Mouse (Mus musculus): Measurements from ENCODE around the gene Steap2. TPM values are rescaled to one million over a fixed set of nuclear protein-coding genes. Genes with fewer than 3 reads are reported as not detected.
"Not testable (repeated sequence)": the region's sequence is repeated elsewhere in the genome, so short reads cannot be mapped to it uniquely, and the experiment has no call there.

Gene Steap2
- polyA plus RNA-seq, 1 experiment from 2014 or later, result 4.6 TPM

GRCm38 (mm10) chr5:5693541-5693955, 830 bp downstream of the Steap2 start:
- Histone ChIP-seq H3K4me2 (peak overlapping the region; percentile 67), H3K9me3 (no peaks in the 10 kb centered on the region), H3K4me1 (peaks cover 4% of the 10 kb centered on the region; the same call in 1 of the 2 replicates), H3K9ac (peak overlapping the region; percentile 61), H3K27ac (peak overlapping the region; percentile 50), H3K4me3 (peak overlapping the region; percentile 79), H3K27me3 (no peaks in the 10 kb centered on the region), H3K36me3 (no peaks in the 10 kb centered on the region)
- WGBS, result under 1% methylated on average over 26 of the region's 29 CpGs
- ATAC-seq (ENCODE audit: insufficient number of reproducible peaks, low FRiP score, low TSS enrichment, low read depth), result peak; percentile 66; the same call in 1 of the 2 replicates

- Histone ChIP-seq H3K4me1 (peaks cover 4% of the 10 kb centered on the region; the same call in 1 of the 2 replicates), H3K4me2 (no peak overlapping the region), H3K4me3 (no peak overlapping the region), H3K9ac (no peak overlapping the region), H3K36me3 (no peaks in the 10 kb centered on the region), H3K27ac (no peak overlapping the region), H3K9me3 (no peaks in the 10 kb centered on the region), H3K27me3 (no peaks in the 10 kb centered on the region)
- ATAC-seq (ENCODE audit: insufficient number of reproducible peaks, low FRiP score, low TSS enrichment, low read depth), result no peak
- WGBS, result 45% methylated on average over 4 of the region's 4 CpGs
Measured at GRCm38 (mm10) chr5:5692167-5692738, 2.1 kb downstream of the Steap2 start.

- Histone ChIP-seq H3K9me3 (no peaks in the 10 kb centered on the region), H3K27ac (no peak overlapping the region), H3K27me3 (no peaks in the 10 kb centered on the region), H3K4me2 (no peak overlapping the region), H3K4me3 (no peak overlapping the region), H3K9ac (no peak overlapping the region), H3K36me3 (no peaks in the 10 kb centered on the region), H3K4me1 (peaks cover 4% of the 10 kb centered on the region)
- ATAC-seq (ENCODE audit: insufficient number of reproducible peaks, low FRiP score, low TSS enrichment, low read depth), result no peak
- WGBS, result 63% methylated on average over 8 of the region's 8 CpGs
Measured at GRCm38 (mm10) chr5:5688945-5689540, 5.3 kb downstream of the Steap2 start.

GRCm38 (mm10) chr5:5688228-5688627, 6.2 kb downstream of the Steap2 start:
- Histone ChIP-seq H3K4me2 (no peak overlapping the region), H3K9me3 (no peaks in the 10 kb centered on the region), H3K27ac (no peak overlapping the region), H3K4me1 (peaks cover 4% of the 10 kb centered on the region; the same call in 1 of the 2 replicates), H3K9ac (no peak overlapping the region), H3K4me3 (no peak overlapping the region), H3K36me3 (no peaks in the 10 kb centered on the region), H3K27me3 (no peaks in the 10 kb centered on the region)
- WGBS, result 48% methylated on average over 6 of the region's 6 CpGs
- no peak for ATAC-seq (ENCODE audit: insufficient number of reproducible peaks, low FRiP score, low TSS enrichment, low read depth)

- WGBS, result 3% methylated on average over 1 of the region's 1 CpGs
- Histone ChIP-seq H3K36me3 (no peaks in the 10 kb centered on the region), H3K4me3 (no peak overlapping the region)
Measured at GRCm38 (mm10) chr5:5686973-5687372, 7.4 kb downstream of the Steap2 start.

GRCm38 (mm10) chr5:5684946-5685345, 9.4 kb downstream of the Steap2 start:
- H3K27me3 ChIP-seq; ATAC-seq (ENCODE audit: insufficient number of reproducible peaks, low FRiP score, low TSS enrichment, low read depth); H3K36me3 ChIP-seq; H3K4me3 ChIP-seq; H3K4me2 ChIP-seq; H3K9ac ChIP-seq; H3K9me3 ChIP-seq; H3K27ac ChIP-seq; H3K4me1 ChIP-seq: not testable (repeated sequence)
- 77% methylated on average over 2 of the region's 2 CpGs for WGBS

More at GRCm38 (mm10) chr5:5686973-5687372, 7.4 kb downstream of the Steap2 start:
- no peak overlapping the region for H3K27ac ChIP-seq
- no peaks in the 10 kb centered on the region for H3K9me3 ChIP-seq
- H3K4me2 ChIP-seq, result no peak overlapping the region
- H3K4me1 ChIP-seq, result no peaks in the 10 kb centered on the region; the same call in 1 of the 2 replicates
- no peak overlapping the region for H3K9ac ChIP-seq
- H3K27me3 ChIP-seq, result no peaks in the 10 kb centered on the region
- no peak for ATAC-seq (ENCODE audit: insufficient number of reproducible peaks, low FRiP score, low TSS enrichment, low read depth)

GRCm38 (mm10) chr5:5683292-5683691, 11.1 kb downstream of the Steap2 start:
- WGBS, result 65% methylated on average over 4 of the region's 4 CpGs
- H3K9ac ChIP-seq, result no peak overlapping the region
- no peak for ATAC-seq (ENCODE audit: insufficient number of reproducible peaks, low FRiP score, low TSS enrichment, low read depth)
- H3K27ac ChIP-seq, result no peak overlapping the region
- H3K36me3 ChIP-seq, result 0 out of 2 replicates have a peak, but pooled peaks cover 3% of the 10 kb centered on the region
- H3K27me3 ChIP-seq, result no peaks in the 10 kb centered on the region
- H3K4me3 ChIP-seq, result no peak overlapping the region
- no peaks in the 10 kb centered on the region; the same call in 1 of the 2 replicates for H3K4me1 ChIP-seq
- no peaks in the 10 kb centered on the region for H3K9me3 ChIP-seq
- no peak overlapping the region for H3K4me2 ChIP-seq

GRCm38 (mm10) chr5:5679459-5679858, 14.9 kb downstream of the Steap2 start:
- H3K9ac ChIP-seq, result no peak overlapping the region
- no peaks in the 10 kb centered on the region for H3K4me1 ChIP-seq
- H3K4me3 ChIP-seq, result no peak overlapping the region
- H3K27ac ChIP-seq, result no peak overlapping the region
- H3K27me3 ChIP-seq, result no peaks in the 10 kb centered on the region
- ATAC-seq (ENCODE audit: insufficient number of reproducible peaks, low FRiP score, low TSS enrichment, low read depth), result no peak
- H3K36me3 ChIP-seq, result 0 out of 2 replicates have a peak, but pooled peaks cover 3% of the 10 kb centered on the region
- no peaks in the 10 kb centered on the region for H3K9me3 ChIP-seq
- no peak overlapping the region for H3K4me2 ChIP-seq

GRCm38 (mm10) chr5:5676082-5676481, 18.3 kb downstream of the Steap2 start:
- Histone ChIP-seq H3K4me2 (no peak overlapping the region), H3K9ac (no peak overlapping the region), H3K27ac (no peak overlapping the region), H3K36me3 (peaks cover 7% of the 10 kb centered on the region; the same call in 1 of the 2 replicates), H3K9me3 (no peaks in the 10 kb centered on the region), H3K27me3 (no peaks in the 10 kb centered on the region), H3K4me3 (no peak overlapping the region), H3K4me1 (no peaks in the 10 kb centered on the region)
- 78% methylated on average over 3 of the region's 3 CpGs for WGBS
- no peak for ATAC-seq (ENCODE audit: insufficient number of reproducible peaks, low FRiP score, low TSS enrichment, low read depth)

- no peak overlapping the region for H3K27ac ChIP-seq
- H3K27me3 ChIP-seq, result no peaks in the 10 kb centered on the region
- H3K36me3 ChIP-seq, result peaks cover 5% of the 10 kb centered on the region; the same call in 1 of the 2 replicates
- no peak overlapping the region for H3K9ac ChIP-seq
- no peaks in the 10 kb centered on the region for H3K9me3 ChIP-seq
- no peak overlapping the region for H3K4me3 ChIP-seq
- H3K4me2 ChIP-seq, result no peak overlapping the region
- H3K4me1 ChIP-seq, result no peaks in the 10 kb centered on the region
- no peak for ATAC-seq (ENCODE audit: insufficient number of reproducible peaks, low FRiP score, low TSS enrichment, low read depth)
- 71% methylated on average over 7 of the region's 7 CpGs for WGBS
Measured at GRCm38 (mm10) chr5:5668920-5669319, 25.5 kb downstream of the Steap2 start.

GRCm38 (mm10) chr5:5664371-5664926, 29.9 kb downstream of the Steap2 start:
- no peaks in the 10 kb centered on the region for H3K36me3 ChIP-seq
- ATAC-seq (ENCODE audit: insufficient number of reproducible peaks, low FRiP score, low TSS enrichment, low read depth), result peak; percentile 35; the same call in 1 of the 2 replicates
- H3K4me2 ChIP-seq, result peak overlapping the region; percentile 97
- WGBS, result 52% methylated on average over 6 of the region's 6 CpGs
- H3K9me3 ChIP-seq, result no peaks in the 10 kb centered on the region
- H3K27ac ChIP-seq, result no peak overlapping the region
- peak overlapping the region; percentile 72 for H3K4me3 ChIP-seq
- 0 out of 2 replicates have a peak, but pooled peaks cover 2% of the 10 kb centered on the region for H3K27me3 ChIP-seq
- H3K9ac ChIP-seq, result peak overlapping the region; percentile 58
- no peaks in the 10 kb centered on the region; the same call in 1 of the 2 replicates for H3K4me1 ChIP-seq
